Mouse (Mus musculus) heart, postnatal 10 days (tissue): ENCODE measurements around the gene Gm45713. TPM values are rescaled to one million over a fixed set of nuclear protein-coding genes. Genes with fewer than 3 reads are reported as not detected.
A peak's percentile ranks its signal among the peaks of the same experiment; 100 is the strongest.
"Not testable (repeated sequence)": the region's sequence is repeated elsewhere in the genome, so short reads cannot be mapped to it uniquely, and the experiment has no call there.

Experiments used
- DNase-seq, 2 experiments: peaks; one replicate each; pipeline ENCODE4 v3.0.0; 2021
- intact Hi-C: fragments of 180-260 bp; cut with DNase I; formaldehyde crosslinking; loops from one replicate; pipeline ENCODE4 v1.15.1; 2025
- total RNA-seq, 2 experiments: library from RNA; stranded (reverse); gene quantifications; 2 replicates each; pipeline ENCODE4 v1.2.3; 2021

Gm45713 gene
- total RNA-seq, 2 experiments from 2014 or later = not detected

GRCm38 (mm10) chr7:45126147-45126843 is 9.7 kb downstream of the Gm45713 start:
- DNase-seq = no peak
- intact Hi-C loops = no loop called here

GRCm38 (mm10) chr7:45125649-45126048 is 10.4 kb downstream of the Gm45713 start:
- DNase-seq, intact Hi-C loops: not testable (repeated sequence)

- intact Hi-C loops = no loop called here
- DNase-seq = no peak
Measured at GRCm38 (mm10) chr7:45125144-45125600, 10.9 kb downstream of the Gm45713 start.

- peak; percentile 99 for DNase-seq
- intact Hi-C loops = loop anchor here (5.0 kb wide), 1 partner anchor 42 kb away; no protein-coding TSS in a partner anchor
Measured at GRCm38 (mm10) chr7:45124224-45125143, 11.5 kb downstream of the Gm45713 start, which contains the start of gene Rps11. Gene Rps11, minus strand, starts transcription at chr7:45124439.

GRCm38 (mm10) chr7:45123186-45123570 is 12.9 kb downstream of the Gm45713 start:
- no peak for DNase-seq
- intact Hi-C loops = loop anchor here (5.0 kb wide), 1 partner anchor 41 kb away; no protein-coding TSS in a partner anchor

- no peak for DNase-seq
- intact Hi-C loops = loop anchor here (5.0 kb wide), 1 partner anchor 40 kb away; no protein-coding TSS in a partner anchor
Measured at GRCm38 (mm10) chr7:45122561-45123185, 13.4 kb downstream of the Gm45713 start.

- no peak for DNase-seq
- intact Hi-C loops = loop anchor here (5.0 kb wide), 1 partner anchor 40 kb away; no protein-coding TSS in a partner anchor
Measured at GRCm38 (mm10) chr7:45121966-45122365, 14.1 kb downstream of the Gm45713 start.

- intact Hi-C loops = loop anchor here (5.0 kb wide), 1 partner anchor 39 kb away; no protein-coding TSS in a partner anchor
- DNase-seq = peak; percentile 56 to 63
Measured at GRCm38 (mm10) chr7:45121404-45121803, 14.6 kb downstream of the Gm45713 start.

GRCm38 (mm10) chr7:45119780-45120709 is 16.0 kb downstream of the Gm45713 start:
- intact Hi-C loops = loop anchor here (2.0 to 5.0 kb wide), 2 partner anchors 15 to 38 kb away; no protein-coding TSS in a partner anchor
- no peak for DNase-seq

- intact Hi-C loops = loop anchor here (2.0 kb wide), 1 partner anchor 14 kb away; no protein-coding TSS in a partner anchor
- no peak for DNase-seq
Measured at GRCm38 (mm10) chr7:45118336-45118735, 17.7 kb downstream of the Gm45713 start.

- DNase-seq = no peak
- intact Hi-C loops = no loop called here
Measured at GRCm38 (mm10) chr7:45117566-45117965, 18.5 kb downstream of the Gm45713 start.

GRCm38 (mm10) chr7:45113476-45113875 is 22.6 kb downstream of the Gm45713 start:
- intact Hi-C loops = no loop called here
- DNase-seq = no peak

GRCm38 (mm10) chr7:45112529-45112928 is 23.5 kb downstream of the Gm45713 start:
- intact Hi-C loops = no loop called here

GRCm38 (mm10) chr7:45111940-45112339 is 24.1 kb downstream of the Gm45713 start:
- intact Hi-C loops = no loop called here
- DNase-seq = no peak

More at GRCm38 (mm10) chr7:45112529-45112928, 23.5 kb downstream of the Gm45713 start:
- no peak for DNase-seq

GRCm38 (mm10) chr7:45110089-45110488 is 25.9 kb downstream of the Gm45713 start:
- intact Hi-C loops, DNase-seq: not testable (repeated sequence)

- intact Hi-C loops = no loop called here
- DNase-seq = no peak
Measured at GRCm38 (mm10) chr7:45107052-45107645, 28.9 kb downstream of the Gm45713 start.

- intact Hi-C loops = no loop called here
- no peak for DNase-seq
Measured at GRCm38 (mm10) chr7:45106441-45106840, 29.6 kb downstream of the Gm45713 start.

- no peak for DNase-seq
- intact Hi-C loops = loop anchor here (2.0 kb wide), 1 partner anchor 13 kb away; no protein-coding TSS in a partner anchor
Measured at GRCm38 (mm10) chr7:45105491-45105890, 30.5 kb downstream of the Gm45713 start.

GRCm38 (mm10) chr7:45104941-45105340 is 31.1 kb downstream of the Gm45713 start:
- intact Hi-C loops = loop anchor here (2.0 kb wide), 1 partner anchor 14 kb away; no protein-coding TSS in a partner anchor
- DNase-seq = no peak
